Comparison of ENCODE assay signal across 8 mouse cellular contexts in genomic region chr1:39001106-39001505, GRCm38 (mm10). TPM values are rescaled to one million over a fixed set of nuclear protein-coding genes. Genes with fewer than 3 reads are reported as not detected.
A peak's percentile ranks its signal among the peaks of the same experiment; 100 is the strongest.
DNase-seq lines count a peak whose midpoint lies in the region; ATAC-seq lines count a peak whose summit lies in the region.

No protein-coding gene starts in this region.

- H3K4me3 ChIP-seq in kidney, embryonic 14.5 days (ENCODE audit: low read length), result no peak overlapping the region
- H3K4me3 ChIP-seq in limb, embryonic 15.5 days, result no peak overlapping the region
- no peak overlapping the region for H3K4me3 ChIP-seq in neural tube, embryonic 11.5 days (ENCODE audit: low read depth, low read length)

- H3K27ac ChIP-seq in kidney, embryonic 14.5 days (ENCODE audit: low read depth, low read length), result no peak overlapping the region
- H3K27ac ChIP-seq in limb, embryonic 15.5 days, result no peak overlapping the region
- no peak overlapping the region for H3K27ac ChIP-seq in neural tube, embryonic 11.5 days (ENCODE audit: low read depth, low read length)

- H3K27me3 ChIP-seq in kidney, embryonic 14.5 days (ENCODE audit: control insufficient read depth, insufficient read depth, low read length), result no peaks in the 10 kb centered on the region
- H3K27me3 ChIP-seq in limb, embryonic 15.5 days, result no peaks in the 10 kb centered on the region
- H3K27me3 ChIP-seq in neural tube, embryonic 11.5 days (ENCODE audit: control insufficient read depth, insufficient read depth, low read length), result no peaks in the 10 kb centered on the region

- no peak overlapping the region for H3K4me2 ChIP-seq in kidney, embryonic 14.5 days (replicated peaks; ENCODE audit: low read depth, low read length)
- no peak overlapping the region for H3K4me2 ChIP-seq in limb, embryonic 15.5 days
- no peak overlapping the region for H3K4me2 ChIP-seq in neural tube, embryonic 11.5 days (ENCODE audit: low read depth)

- H3K9ac ChIP-seq in kidney, embryonic 14.5 days (ENCODE audit: low read depth, low read length), result no peak overlapping the region
- no peak overlapping the region for H3K9ac ChIP-seq in limb, embryonic 15.5 days
- H3K9ac ChIP-seq in neural tube, embryonic 11.5 days (ENCODE audit: low read length), result no peak overlapping the region

- ATAC-seq in kidney, embryonic 14.5 days (ENCODE audit: low FRiP score, low TSS enrichment), result 0 out of 2 replicates have a peak, but pooled peaks have one; percentile 16
- ATAC-seq in limb, embryonic 15.5 days (ENCODE audit: insufficient number of reproducible peaks, low FRiP score, low TSS enrichment, low read depth), result peak; percentile 3; the same call in 1 of the 2 replicates
- ATAC-seq in neural tube, embryonic 11.5 days (ENCODE audit: insufficient read depth, low FRiP score, low TSS enrichment), result peak; percentile 31; the same call in 1 of the 2 replicates

- H3K9me3 ChIP-seq in kidney, embryonic 14.5 days (ENCODE audit: control insufficient read depth, low read length), result no peaks in the 10 kb centered on the region
- no peaks in the 10 kb centered on the region for H3K9me3 ChIP-seq in limb, embryonic 15.5 days
- H3K9me3 ChIP-seq in neural tube, embryonic 11.5 days (ENCODE audit: control insufficient read depth, low read length), result no peaks in the 10 kb centered on the region

- intact Hi-C loops in gastrocnemius, postnatal 36 days (cut with DNase I), result loop anchor here (5.0 kb wide), 1 partner anchor 531 kb away; the partner anchor contains the start of gene Cnot11

- H3K4me1 ChIP-seq in kidney, embryonic 14.5 days (ENCODE audit: control insufficient read depth, insufficient read depth, low read length), result no peaks in the 10 kb centered on the region
- H3K4me1 ChIP-seq in limb, embryonic 15.5 days, result 0 out of 2 replicates have a peak, but pooled peaks cover 3% of the 10 kb centered on the region
- no peaks in the 10 kb centered on the region for H3K4me1 ChIP-seq in neural tube, embryonic 11.5 days (ENCODE audit: control insufficient read depth, insufficient read depth, low read length)

- peak; percentile 74 to 75 for DNase-seq in B cell, adult 2 months
- DNase-seq in adrenal gland, adult 2 months, result peak; percentile 74
- DNase-seq in embryo, embryonic 10.5 days (ENCODE audit: low spot score), result peak; percentile 93
- peak; percentile 52 to 63 for DNase-seq in gastrocnemius, postnatal 36 days
- peak; percentile 82 for DNase-seq in neural tube, embryonic 11.5 days (ENCODE audit: low spot score)
- DNase-seq in telencephalon, adult 2 months (ENCODE audit: low read depth, low spot score), result peak; percentile 48

- WGBS in kidney, embryonic 14.5 days, result 19% methylated on average over 5 of the region's 5 CpGs
- WGBS in limb, embryonic 15.5 days, result 12% methylated on average over 5 of the region's 5 CpGs
- 17% methylated on average over 5 of the region's 5 CpGs for WGBS in neural tube, embryonic 11.5 days

- peaks cover 19% of the 10 kb centered on the region for H3K36me3 ChIP-seq in kidney, embryonic 14.5 days (ENCODE audit: control insufficient read depth, insufficient read depth, low read length)
- H3K36me3 ChIP-seq in limb, embryonic 15.5 days, result peaks cover 17% of the 10 kb centered on the region
- H3K36me3 ChIP-seq in neural tube, embryonic 11.5 days (ENCODE audit: control insufficient read depth, insufficient read depth, low read length), result peaks cover 3% of the 10 kb centered on the region; the same call in 1 of the 2 replicates

RNA-seq across cellular contexts. Expression of gene Pdcl3, which starts 15.7 kb away (rescaled TPM):
- 10 to 100 TPM; 81.2 to 90.9 TPM for total RNA-seq in adrenal gland, adult 2 months (2021)
- polyA plus RNA-seq in adrenal gland, adult 2 months (2012; rRNA removed), result 11.8 and 14.4 TPM in 2 replicates
- total RNA-seq in gastrocnemius, postnatal 36 days (2021), result 10 to 100 TPM; 54.8 to 62.3 TPM
- 166 and 207 TPM in 2 replicates for polyA plus RNA-seq in kidney, embryonic 14.5 days (2014; fragmentation: Nextera tagmentation; extraction: Ambion mirVana)
- 157 and 176 TPM in 2 replicates for polyA plus RNA-seq in limb, embryonic 15.5 days (2015; fragmentation: Nextera tagmentation; extraction: Ambion mirVana)
- polyA plus RNA-seq in neural tube, embryonic 11.5 days (2014; fragmentation: Nextera tagmentation; extraction: Ambion mirVana), result 147 and 159 TPM in 2 replicates
